Mouse (Mus musculus) spleen, postnatal 10 days (tissue): ENCODE results near the gene Gm28042.

Experiments
- DNase-seq, 2 experiments: peaks; one replicate each; pipeline ENCODE4 v3.0.0; 2021 to 2022; ENCODE audit warnings: low spot score in 2 of 2

Gm28042 gene

GRCm38 (mm10) chr2:120026984-120027949, at the start of gene Gm28042, which contains the start of gene Jmjd7:
Gene Gm28042 (plus strand): TSS chr2:120027493.
Gene Jmjd7 (plus strand): TSS chr2:120027483.
- DNase-seq, result peak; percentile 89 to 96

- no peak for DNase-seq
Observed at GRCm38 (mm10) chr2:119980343-119980986, 46.8 kb upstream of the Gm28042 start.

- DNase-seq, result no peak
Observed at GRCm38 (mm10) chr2:119981631-119982030, 45.7 kb upstream of the Gm28042 start.

- no peak for DNase-seq
Observed at GRCm38 (mm10) chr2:119985871-119986270, 41.4 kb upstream of the Gm28042 start.

GRCm38 (mm10) chr2:119986369-119986768, 40.9 kb upstream of the Gm28042 start:
- no peak for DNase-seq

GRCm38 (mm10) chr2:119987441-119987840, 39.9 kb upstream of the Gm28042 start:
- no peak for DNase-seq

- DNase-seq, result no peak
Observed at GRCm38 (mm10) chr2:119988952-119989351, 38.3 kb upstream of the Gm28042 start.

- no peak for DNase-seq
Observed at GRCm38 (mm10) chr2:119990881-119991280, 36.4 kb upstream of the Gm28042 start.

GRCm38 (mm10) chr2:119992349-119992748, 34.9 kb upstream of the Gm28042 start:
- DNase-seq, result no peak

- DNase-seq, result no peak
Observed at GRCm38 (mm10) chr2:119993515-119993914, 33.8 kb upstream of the Gm28042 start.

- no peak for DNase-seq
Observed at GRCm38 (mm10) chr2:119994839-119995238, 32.5 kb upstream of the Gm28042 start.

- no peak for DNase-seq
Observed at GRCm38 (mm10) chr2:119995391-119996281, 31.7 kb upstream of the Gm28042 start.

- no peak for DNase-seq
Observed at GRCm38 (mm10) chr2:119997354-119997753, 29.9 kb upstream of the Gm28042 start.

GRCm38 (mm10) chr2:119999731-120000130, 27.6 kb upstream of the Gm28042 start:
- DNase-seq, result no peak

GRCm38 (mm10) chr2:120000882-120001584, 26.3 kb upstream of the Gm28042 start:
- DNase-seq, result no peak

- no peak for DNase-seq
Observed at GRCm38 (mm10) chr2:120001956-120002355, 25.3 kb upstream of the Gm28042 start.

- DNase-seq, result no peak
Observed at GRCm38 (mm10) chr2:120003970-120004369, 23.3 kb upstream of the Gm28042 start.

- no peak for DNase-seq
Observed at GRCm38 (mm10) chr2:120006696-120007095, 20.6 kb upstream of the Gm28042 start.

GRCm38 (mm10) chr2:120007680-120008210, 19.5 kb upstream of the Gm28042 start:
- no peak for DNase-seq

- DNase-seq, result no peak
Observed at GRCm38 (mm10) chr2:120008672-120009071, 18.6 kb upstream of the Gm28042 start.
